Mouse (Mus musculus) E14TG2a.4 (cell line): ENCODE results near the gene Prodh2.
A peak's percentile ranks its signal among the peaks of the same experiment; 100 is the strongest.

Source experiments
- H3K27me3 ChIP-seq: 2 replicates; pipeline ENCODE4 v1.6.1; 2014; ENCODE audit warnings: low read length, control low read depth; ENCODE audit not compliant: insufficient read depth
- H3K36me3 ChIP-seq: 2 replicates; pipeline ENCODE4 v1.6.1; 2014; ENCODE audit warnings: low read length, control low read depth; ENCODE audit not compliant: insufficient read depth
- H3K4me1 ChIP-seq: replicated peaks from 2 replicates; pipeline ENCODE4 v1.6.1; 2014; ENCODE audit warnings: low read depth, low read length, control low read depth
- H3K4me3 ChIP-seq: replicated peaks from 2 replicates; pipeline ENCODE4 v1.5.1; 2014; ENCODE audit warnings: mild to moderate bottlenecking, low read length
- H3K9me3 ChIP-seq: 2 replicates; pipeline ENCODE4 v1.6.1; 2014; ENCODE audit warnings: low read length, control low read depth
- CTCF ChIP-seq: conservative IDR thresholded peaks from 2 replicates; pipeline ENCODE4 v1.5.1; 2014; ENCODE audit warnings: low read length
- NANOG ChIP-seq: IDR thresholded peaks from 2 replicates; pipeline ENCODE4 v1.6.1; 2014; ENCODE audit warnings: borderline replicate concordance, low read length, mixed read lengths
- POU5F1 ChIP-seq: IDR thresholded peaks from 2 replicates; pipeline ENCODE4 v1.6.1; 2014; ENCODE audit warnings: low read length, borderline replicate concordance

Prodh2 gene

GRCm38 (mm10) chr7:30493401-30493931, at the start of gene Prodh2:
Gene Prodh2, plus strand, starts transcription at chr7:30493622.
- peak within 1 kb of the TSS; percentile 73 for H3K4me3 ChIP-seq
- TF ChIP-seq NANOG (no peak), CTCF (no peak), POU5F1 (no peak)
- H3K4me1 ChIP-seq, result peaks cover 41% of the 10 kb centered on the region
- H3K9me3 ChIP-seq, result peaks cover 3% of the 10 kb centered on the region; the same call in 1 of the 2 replicates
- H3K36me3 ChIP-seq, result peaks cover 5% of the 10 kb centered on the region; the same call in 1 of the 2 replicates
- peaks cover 8% of the 10 kb centered on the region; the same call in 1 of the 2 replicates for H3K27me3 ChIP-seq

GRCm38 (mm10) chr7:30443696-30444095, 49.7 kb upstream of the Prodh2 start:
- no peak for TF ChIP-seq CTCF
- H3K4me1 ChIP-seq, result peaks cover 65% of the 10 kb centered on the region

GRCm38 (mm10) chr7:30444154-30444970, 49.1 kb upstream of the Prodh2 start:
- H3K4me3 ChIP-seq, result peak overlapping the region; percentile 85
- H3K36me3 ChIP-seq, result peaks cover 59% of the 10 kb centered on the region
- peaks cover 59% of the 10 kb centered on the region for H3K4me1 ChIP-seq
- TF ChIP-seq CTCF (no peak), POU5F1 (no peak), NANOG (no peak)
- peaks cover 28% of the 10 kb centered on the region for H3K9me3 ChIP-seq
- H3K27me3 ChIP-seq, result no peaks in the 10 kb centered on the region

More at GRCm38 (mm10) chr7:30443696-30444095, 49.7 kb upstream of the Prodh2 start:
- H3K4me3 ChIP-seq, result peak overlapping the region; percentile 85
- peaks cover 57% of the 10 kb centered on the region for H3K36me3 ChIP-seq
- no peaks in the 10 kb centered on the region for H3K27me3 ChIP-seq
- H3K9me3 ChIP-seq, result peaks cover 23% of the 10 kb centered on the region

GRCm38 (mm10) chr7:30444971-30445751, 48.3 kb upstream of the Prodh2 start, which contains the start of gene Aplp1:
Gene Aplp1, minus strand, starts transcription at chr7:30445535.
- Histone ChIP-seq H3K36me3 (peaks cover 59% of the 10 kb centered on the region), H3K4me1 (peaks cover 57% of the 10 kb centered on the region), H3K4me3 (peak within 1 kb of the TSS; percentile 85), H3K27me3 (no peaks in the 10 kb centered on the region), H3K9me3 (peaks cover 36% of the 10 kb centered on the region)
- TF ChIP-seq CTCF (no peak), NANOG (no peak), POU5F1 (no peak)

- Histone ChIP-seq H3K27me3 (no peaks in the 10 kb centered on the region), H3K4me3 (no peak overlapping the region), H3K9me3 (peaks cover 40% of the 10 kb centered on the region), H3K36me3 (peaks cover 80% of the 10 kb centered on the region), H3K4me1 (peaks cover 43% of the 10 kb centered on the region)
- TF ChIP-seq POU5F1 (no peak), CTCF (no peak), NANOG (no peak)
Observed at GRCm38 (mm10) chr7:30450241-30450640, 43.2 kb upstream of the Prodh2 start.

DNA sequence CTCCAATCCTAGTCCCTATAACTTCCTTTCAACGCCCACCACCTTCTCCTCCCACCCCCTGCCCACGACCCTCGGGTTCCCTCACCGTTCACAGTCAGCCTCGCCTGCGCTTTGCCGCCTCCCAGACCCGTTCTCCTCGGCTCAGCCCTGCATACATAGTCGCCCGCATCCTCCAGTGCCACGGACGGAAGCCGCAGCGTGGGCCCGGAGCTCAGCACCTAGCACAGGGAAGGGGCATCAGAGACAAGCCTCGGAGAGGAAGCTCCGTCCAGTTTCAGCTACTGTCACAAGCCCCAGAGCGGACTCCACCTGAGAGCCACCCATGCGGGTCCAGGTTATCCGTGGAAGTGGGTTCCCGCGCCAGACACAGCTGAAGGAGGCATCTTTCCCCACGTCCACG, 40.1 kb upstream of the Prodh2 start:
- peaks cover 68% of the 10 kb centered on the region for H3K36me3 ChIP-seq
- H3K27me3 ChIP-seq, result no peaks in the 10 kb centered on the region
- H3K9me3 ChIP-seq, result peaks cover 20% of the 10 kb centered on the region
- peak overlapping the region; percentile 63 for H3K4me3 ChIP-seq
- no peak for TF ChIP-seq POU5F1
- no peak for TF ChIP-seq CTCF
- no peak for TF ChIP-seq NANOG
- H3K4me1 ChIP-seq, result peaks cover 66% of the 10 kb centered on the region

GRCm38 (mm10) chr7:30453766-30454165, 39.7 kb upstream of the Prodh2 start:
- peaks cover 70% of the 10 kb centered on the region for H3K4me1 ChIP-seq
- H3K9me3 ChIP-seq, result peaks cover 16% of the 10 kb centered on the region
- H3K27me3 ChIP-seq, result no peaks in the 10 kb centered on the region
- no peak for TF ChIP-seq NANOG
- TF ChIP-seq POU5F1, result no peak
- TF ChIP-seq CTCF, result no peak
- peaks cover 64% of the 10 kb centered on the region for H3K36me3 ChIP-seq
- H3K4me3 ChIP-seq, result peak overlapping the region; percentile 63

DNA sequence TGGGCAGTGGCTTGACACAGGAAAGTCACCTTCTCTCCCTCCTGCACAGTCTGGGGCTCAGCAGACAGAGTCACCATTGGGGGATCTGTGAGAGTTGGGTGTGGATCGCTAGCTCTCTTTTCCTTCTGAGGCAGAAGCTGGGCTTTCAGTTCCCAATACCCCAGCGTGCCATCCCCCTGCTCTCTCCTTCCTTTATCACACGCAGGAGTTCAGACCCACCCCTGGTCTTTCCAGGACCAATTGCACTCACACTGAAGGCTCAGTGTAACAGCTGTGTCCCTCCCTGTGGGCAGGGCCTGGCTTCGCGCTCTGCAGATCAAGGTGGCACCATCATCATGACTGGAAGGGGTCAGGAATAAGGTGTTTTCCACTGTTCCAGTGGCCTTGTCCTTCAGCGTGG, 39.2 kb upstream of the Prodh2 start:
- H3K4me3 ChIP-seq, result peak overlapping the region; percentile 53
- TF ChIP-seq CTCF (no peak), NANOG (no peak), POU5F1 (no peak)
- peaks cover 12% of the 10 kb centered on the region for H3K9me3 ChIP-seq
- H3K27me3 ChIP-seq, result no peaks in the 10 kb centered on the region
- H3K4me1 ChIP-seq, result peaks cover 75% of the 10 kb centered on the region
- peaks cover 59% of the 10 kb centered on the region for H3K36me3 ChIP-seq
